Mouse (Mus musculus): Measurements from ENCODE around the gene Nhlrc4. TPM values are rescaled to one million over a fixed set of nuclear protein-coding genes. Genes with fewer than 3 reads are reported as not detected.

Gene Nhlrc4
- polyA plus RNA-seq, 1 experiment: 0.30 TPM

Other genes starting within 250 kb of the Nhlrc4 start
- gene Gng13, start 227.8 kb downstream of the Nhlrc4 start, polyA plus RNA-seq (2012; rRNA removed): 330 and 335 TPM in 2 replicates
- 2.5 and 2.9 TPM in 2 replicates for gene Chtf18, start 217.5 kb downstream of the Nhlrc4 start, polyA plus RNA-seq (2012; rRNA removed)
- gene Rpusd1, start 217.3 kb downstream of the Nhlrc4 start, polyA plus RNA-seq (2012; rRNA removed): 98.8 and 117 TPM in 2 replicates
- 0.16 and 0.88 TPM in 2 replicates for gene Mslnl, start 208.9 kb downstream of the Nhlrc4 start, polyA plus RNA-seq (2012; rRNA removed)
- gene Msln, start 190.6 kb downstream of the Nhlrc4 start, polyA plus RNA-seq (2012; rRNA removed): 2.9 and 3.0 TPM in 2 replicates
- gene Narfl, start 171.2 kb downstream of the Nhlrc4 start, polyA plus RNA-seq (2012; rRNA removed): 35.9 and 38.5 TPM in 2 replicates
- 223 and 246 TPM in 2 replicates for gene Haghl, start 159.3 kb downstream of the Nhlrc4 start, polyA plus RNA-seq (2012; rRNA removed)
- gene Ccdc78, start 158.4 kb downstream of the Nhlrc4 start, polyA plus RNA-seq (2012; rRNA removed): 0.06 and 0.08 TPM in 2 replicates
- 158 and 169 TPM in 2 replicates for gene Fam173a, start 152.1 kb downstream of the Nhlrc4 start, polyA plus RNA-seq (2012; rRNA removed)
- 1.4 and 2.0 TPM in 2 replicates for gene AC134908.4, start 149.3 kb downstream of the Nhlrc4 start, polyA plus RNA-seq (2012; rRNA removed)
- gene Metrn, start 147.8 kb downstream of the Nhlrc4 start, polyA plus RNA-seq (2012; rRNA removed): 159 and 186 TPM in 2 replicates
- gene Fbxl16, start 135.9 kb downstream of the Nhlrc4 start, polyA plus RNA-seq (2012; rRNA removed): 604 and 691 TPM in 2 replicates
- gene Wdr24, start 121.3 kb downstream of the Nhlrc4 start, polyA plus RNA-seq (2012; rRNA removed): 34.8 and 40.0 TPM in 2 replicates
- gene Jmjd8, start 116.1 kb downstream of the Nhlrc4 start, polyA plus RNA-seq (2012; rRNA removed): 65.0 and 65.6 TPM in 2 replicates
- gene Stub1, start 111.6 kb downstream of the Nhlrc4 start, polyA plus RNA-seq (2012; rRNA removed): 272 and 292 TPM in 2 replicates
- 106 and 111 TPM in 2 replicates for gene Rhbdl1, start 107.7 kb downstream of the Nhlrc4 start, polyA plus RNA-seq (2012; rRNA removed)
- gene Gm20683, start 103.2 kb downstream of the Nhlrc4 start, polyA plus RNA-seq (2012; rRNA removed): 41.5 and 43.1 TPM in 2 replicates
- gene Rhot2, start 100.1 kb downstream of the Nhlrc4 start, polyA plus RNA-seq (2012; rRNA removed): 101 and 122 TPM in 2 replicates
- gene Wdr90, start 83.5 kb downstream of the Nhlrc4 start, polyA plus RNA-seq (2012; rRNA removed): 33.6 and 39.7 TPM in 2 replicates
- 28.8 and 34.5 TPM in 2 replicates for gene Mcrip2, start 76.2 kb downstream of the Nhlrc4 start, polyA plus RNA-seq (2012; rRNA removed)
- 74.9 and 79.9 TPM in 2 replicates for gene Mettl26, start 69.9 kb downstream of the Nhlrc4 start, polyA plus RNA-seq (2012; rRNA removed)
- 0.61 and 0.64 TPM in 2 replicates for gene Wfikkn1, start 64.1 kb downstream of the Nhlrc4 start, polyA plus RNA-seq (2012; rRNA removed)
- 63.6 and 75.2 TPM in 2 replicates for gene Rab40c, start 25.2 kb downstream of the Nhlrc4 start, polyA plus RNA-seq (2012; rRNA removed)
- 141 and 146 TPM in 2 replicates for gene Pigq, start within 50 bp of the Nhlrc4 start, polyA plus RNA-seq (2012; rRNA removed)
- gene A930017K11Rik, start 7.6 kb upstream of the Nhlrc4 start, polyA plus RNA-seq (2012; rRNA removed): 0.40 and 0.54 TPM in 2 replicates
- gene Capn15, start 40.8 kb upstream of the Nhlrc4 start, polyA plus RNA-seq (2012; rRNA removed): 48.5 and 52.9 TPM in 2 replicates
- 98.1 and 98.7 TPM in 2 replicates for gene Rab11fip3, start 124.6 kb upstream of the Nhlrc4 start, polyA plus RNA-seq (2012; rRNA removed)
- 39.6 and 41.5 TPM in 2 replicates for gene Decr2, start 145.4 kb upstream of the Nhlrc4 start, polyA plus RNA-seq (2012; rRNA removed)
- gene Nme4, start 150.6 kb upstream of the Nhlrc4 start, polyA plus RNA-seq (2012; rRNA removed): 9.2 and 10.1 TPM in 2 replicates
- gene Tmem8, start 168.3 kb upstream of the Nhlrc4 start, polyA plus RNA-seq (2012; rRNA removed): 29.7 and 31.4 TPM in 2 replicates
- 88.4 and 95.4 TPM in 2 replicates for gene Mrpl28, start 178.5 kb upstream of the Nhlrc4 start, polyA plus RNA-seq (2012; rRNA removed)
- 16.9 and 20.5 TPM in 2 replicates for gene Axin1, start 193.7 kb upstream of the Nhlrc4 start, polyA plus RNA-seq (2012; rRNA removed)

Measured in frontal cortex, adult 2 months (tissue).